Mouse (Mus musculus) embryonic fibroblast, embryonic 13.5 days (primary cell): Measurements from ENCODE around the gene Schip1. TPM values are rescaled to one million over a fixed set of nuclear protein-coding genes. Genes with fewer than 3 reads are reported as not detected.

ENCODE experiments used
- H3K27ac ChIP-seq: 2 replicates; pipeline ENCODE4 v1.5.1; 2012; ENCODE audit warnings: low read length, control low read depth, inconsistent platforms; ENCODE audit not compliant: insufficient read depth
- H3K4me1 ChIP-seq: 2 replicates; pipeline ENCODE4 v1.6.1; 2011; ENCODE audit warnings: low read length; ENCODE audit not compliant: control insufficient read depth, insufficient read depth
- H3K4me3 ChIP-seq: 2 replicates; pipeline ENCODE4 v1.5.1; 2011; ENCODE audit warnings: mild to moderate bottlenecking, control low read depth, low read length; ENCODE audit not compliant: insufficient read depth
- CTCF ChIP-seq: IDR thresholded peaks from 2 replicates; pipeline ENCODE4 v1.5.1; 2011; ENCODE audit warnings: mild to moderate bottlenecking, control low read depth, low read length, moderate library complexity, borderline replicate concordance; ENCODE audit not compliant: insufficient read depth
- POLR2A ChIP-seq: IDR thresholded peaks from 2 replicates; pipeline ENCODE4 v1.6.1; 2011; ENCODE audit warnings: low read depth, mild to moderate bottlenecking, control low read depth, low read length, moderate library complexity
- polyA plus RNA-seq: library from polyadenylated mRNA; stranded (reverse); fragments of >200 nt; gene quantifications from 2 replicates; pipeline ENCODE4 v1.2.4, GENCODE M21; 2011; ENCODE audit warnings: low read depth; ENCODE audit not compliant: missing spikeins, insufficient read length

Gene Schip1
- polyA plus RNA-seq, 1 experiment: 47.5 TPM

GRCm38 (mm10) chr3:68630821-68631220, 566.2 kb downstream of the Schip1 start:
- TF ChIP-seq CTCF (no peak), POLR2A (no peak)
- H3K4me3 ChIP-seq: no peak overlapping the region
- no peaks in the 10 kb centered on the region for H3K4me1 ChIP-seq
- no peak overlapping the region for H3K27ac ChIP-seq

GRCm38 (mm10) chr3:68632714-68633113, 568.1 kb downstream of the Schip1 start:
- no peaks in the 10 kb centered on the region for H3K4me1 ChIP-seq
- no peak overlapping the region for H3K4me3 ChIP-seq
- no peak overlapping the region for H3K27ac ChIP-seq
- TF ChIP-seq CTCF (no peak), POLR2A (no peak)

GRCm38 (mm10) chr3:68633577-68633976, 569.0 kb downstream of the Schip1 start:
- H3K4me1 ChIP-seq: no peaks in the 10 kb centered on the region
- no peak overlapping the region for H3K4me3 ChIP-seq
- no peak overlapping the region for H3K27ac ChIP-seq
- TF ChIP-seq POLR2A (no peak), CTCF (no peak)

GRCm38 (mm10) chr3:68637960-68638359, 573.4 kb downstream of the Schip1 start:
- Histone ChIP-seq H3K27ac (no peak overlapping the region), H3K4me3 (no peak overlapping the region), H3K4me1 (no peaks in the 10 kb centered on the region)
- TF ChIP-seq CTCF: no peak
- TF ChIP-seq POLR2A: no peak

- Histone ChIP-seq H3K4me3 (no peak overlapping the region), H3K27ac (no peak overlapping the region), H3K4me1 (no peaks in the 10 kb centered on the region)
- TF ChIP-seq CTCF (no peak), POLR2A (no peak)
Measured at GRCm38 (mm10) chr3:68638703-68639102, 574.1 kb downstream of the Schip1 start.

GRCm38 (mm10) chr3:68642935-68643334, 578.3 kb downstream of the Schip1 start:
- no peak overlapping the region for H3K27ac ChIP-seq
- H3K4me3 ChIP-seq: no peak overlapping the region
- TF ChIP-seq POLR2A (no peak), CTCF (no peak)
- H3K4me1 ChIP-seq: no peaks in the 10 kb centered on the region

GRCm38 (mm10) chr3:68646387-68647130, 582.0 kb downstream of the Schip1 start:
- Histone ChIP-seq H3K4me1 (no peaks in the 10 kb centered on the region), H3K4me3 (no peak overlapping the region), H3K27ac (no peak overlapping the region)
- TF ChIP-seq CTCF: no peak
- TF ChIP-seq POLR2A: no peak

GRCm38 (mm10) chr3:68647282-68647681, 582.7 kb downstream of the Schip1 start:
- Histone ChIP-seq H3K27ac (no peak overlapping the region), H3K4me3 (no peak overlapping the region), H3K4me1 (no peaks in the 10 kb centered on the region)
- TF ChIP-seq POLR2A (no peak), CTCF (no peak)

GRCm38 (mm10) chr3:68650251-68650650, 585.6 kb downstream of the Schip1 start:
- Histone ChIP-seq H3K4me3 (no peak overlapping the region), H3K4me1 (no peaks in the 10 kb centered on the region), H3K27ac (no peak overlapping the region)
- TF ChIP-seq POLR2A: no peak
- no peak for TF ChIP-seq CTCF

- TF ChIP-seq POLR2A (no peak), CTCF (no peak)
- Histone ChIP-seq H3K4me1 (no peaks in the 10 kb centered on the region; the same call in 1 of the 2 replicates), H3K27ac (no peak overlapping the region), H3K4me3 (no peak overlapping the region)
Measured at GRCm38 (mm10) chr3:68656607-68657352, 592.2 kb downstream of the Schip1 start.
